Mouse (Mus musculus) heart, adult 2 months (tissue): ENCODE measurements around the gene Ddx25. TPM values are rescaled to one million over a fixed set of nuclear protein-coding genes. Genes with fewer than 3 reads are reported as not detected.

Experiments
- DNase-seq, 2 experiments: peaks; one replicate each; pipeline ENCODE4 v3.0.0; 2021
- H3K27ac ChIP-seq: fragments of 200-600 bp; 2 replicates; pipeline ENCODE4 v1.8.1; 2022
- H3K27me3 ChIP-seq: fragments of 200-500 bp; 2 replicates; pipeline ENCODE4 v1.6.1; 2012; ENCODE audit warnings: mild to moderate bottlenecking, low read length, inconsistent platforms, mixed read lengths; ENCODE audit not compliant: control insufficient read depth, insufficient read depth
- H3K36me3 ChIP-seq: fragments of 200-500 bp; 2 replicates; pipeline ENCODE4 v1.6.1; 2012; ENCODE audit warnings: low read length, inconsistent platforms; ENCODE audit not compliant: control insufficient read depth, insufficient read depth
- H3K4me1 ChIP-seq: fragments of 200-500 bp; 2 replicates; pipeline ENCODE4 v1.6.1; 2011; ENCODE audit warnings: low read length; ENCODE audit not compliant: control insufficient read depth, insufficient read depth
- H3K4me3 ChIP-seq: fragments of 200-600 bp; 2 replicates; pipeline ENCODE4 v1.8.1; 2022
- H3K79me2 ChIP-seq: fragments of 200-500 bp; replicated peaks from 2 replicates; pipeline ENCODE4 v1.6.1; 2012; ENCODE audit warnings: mild to moderate bottlenecking, inconsistent platforms, low read length, moderate library complexity, mixed read lengths; ENCODE audit not compliant: control insufficient read depth, insufficient read depth
- H3K9ac ChIP-seq: fragments of 200-500 bp; 2 replicates; pipeline ENCODE4 v1.6.1; 2012; ENCODE audit warnings: low read depth, mild to moderate bottlenecking, control low read depth, inconsistent platforms, low read length, mixed read lengths
- CTCF ChIP-seq: fragments of 200-600 bp; IDR thresholded peaks from 2 replicates; pipeline ENCODE4 v1.8.1; 2022; ENCODE audit warnings: antibody characterized with exemption, mild to moderate bottlenecking, moderate library complexity
- EP300 ChIP-seq: fragments of 200-500 bp; IDR thresholded peaks from 2 replicates; pipeline ENCODE4 v1.6.1; 2011; ENCODE audit warnings: low read depth, low read length, control low read depth; ENCODE audit not compliant: insufficient read depth
- POLR2A ChIP-seq: fragments of 200-500 bp; IDR thresholded peaks from 2 replicates; pipeline ENCODE4 v1.6.1; 2011; ENCODE audit warnings: mild to moderate bottlenecking, low read depth, low read length, control low read depth; ENCODE audit not compliant: insufficient read depth
- WGBS: fragments of 180-500 bp; shearing (Covaris S2); methylation state at CpG from one replicate; pipeline ENCODE4 v1.1.7; 2018; 5-methylcytosine and 5-hydroxymethylcytosine counted together
- intact Hi-C: fragments of 180-260 bp; cut with DNase I; formaldehyde crosslinking; loops from one replicate; pipeline ENCODE4 v1.15.1; 2025
- polyA plus RNA-seq: library from polyadenylated mRNA; depleted of rRNA; stranded (reverse); fragments of >200 nt; gene quantifications from 2 replicates; pipeline ENCODE4 v1.2.3, GENCODE M21; 2012
- total RNA-seq, 2 experiments: library from RNA; stranded (reverse); gene quantifications; 2 replicates each; pipeline ENCODE4 v1.2.3; 2021

Gene Ddx25
- total and polyA plus RNA-seq, 3 experiments = 0.04 TPM; not detected in 2

GRCm38 (mm10) chr9:35518169-35518568, 40.2 kb downstream of the Ddx25 start, which contains the start of gene Gm1113:
Gene Gm1113, minus strand, starts transcription at chr9:35518269.
- Histone ChIP-seq H3K4me1 (no peaks in the 10 kb centered on the region; the same call in 1 of the 2 replicates), H3K27me3 (no peaks in the 10 kb centered on the region), H3K36me3 (no peaks in the 10 kb centered on the region), H3K27ac (no peak within 1 kb of the TSS), H3K9ac (no peak within 1 kb of the TSS), H3K4me3 (no peak within 1 kb of the TSS), H3K79me2 (no peaks in the 10 kb centered on the region)
- intact Hi-C loops = no loop called here
- WGBS = 86% methylated on average over 3 of the region's 3 CpGs
- TF ChIP-seq EP300 (no peak), POLR2A (no peak), CTCF (no peak)
- no peak for DNase-seq

- Histone ChIP-seq H3K27me3 (no peaks in the 10 kb centered on the region), H3K36me3 (no peaks in the 10 kb centered on the region), H3K4me3 (no peak overlapping the region), H3K79me2 (no peaks in the 10 kb centered on the region), H3K9ac (no peak overlapping the region), H3K27ac (no peak overlapping the region), H3K4me1 (no peaks in the 10 kb centered on the region)
- 93% methylated on average over 16 of the region's 16 CpGs for WGBS
- no peak for TF ChIP-seq CTCF
- TF ChIP-seq POLR2A = no peak
- TF ChIP-seq EP300 = no peak
- intact Hi-C loops = no loop called here
- DNase-seq = no peak
These were observed 41.6 kb downstream of the Ddx25 start for GRCm38 (mm10) chr9:35516711-35517110.

GRCm38 (mm10) chr9:35516182-35516581, 42.1 kb downstream of the Ddx25 start:
- WGBS = 78% methylated on average over 5 of the region's 5 CpGs
- Histone ChIP-seq H3K36me3 (no peaks in the 10 kb centered on the region), H3K4me1 (no peaks in the 10 kb centered on the region), H3K9ac (no peak overlapping the region), H3K4me3 (no peak overlapping the region), H3K27me3 (no peaks in the 10 kb centered on the region), H3K27ac (no peak overlapping the region), H3K79me2 (no peaks in the 10 kb centered on the region)
- TF ChIP-seq EP300 = no peak
- no peak for TF ChIP-seq POLR2A
- TF ChIP-seq CTCF = no peak
- DNase-seq = no peak
- intact Hi-C loops = no loop called here

- Histone ChIP-seq H3K27ac (no peak overlapping the region), H3K79me2 (no peaks in the 10 kb centered on the region), H3K4me3 (no peak overlapping the region), H3K27me3 (no peaks in the 10 kb centered on the region), H3K4me1 (no peaks in the 10 kb centered on the region), H3K36me3 (no peaks in the 10 kb centered on the region), H3K9ac (no peak overlapping the region)
- intact Hi-C loops = no loop called here
- DNase-seq = no peak
- WGBS = 74% methylated on average over 4 of the region's 4 CpGs
- TF ChIP-seq EP300 = no peak
- TF ChIP-seq POLR2A = no peak
- no peak for TF ChIP-seq CTCF
These were observed 44.4 kb downstream of the Ddx25 start for GRCm38 (mm10) chr9:35513900-35514299.

GRCm38 (mm10) chr9:35508234-35508633, 50.1 kb downstream of the Ddx25 start:
- peak; percentile 67 to 85 for DNase-seq
- 26% methylated on average over 8 of the region's 8 CpGs for WGBS
- intact Hi-C loops = loop anchor here (5.0 kb wide), 1 partner anchor 86 kb away; the partner anchor contains the start of gene Cdon
- TF ChIP-seq CTCF (no peak), EP300 (peak; percentile 73), POLR2A (no peak)
- Histone ChIP-seq H3K79me2 (no peaks in the 10 kb centered on the region), H3K36me3 (no peaks in the 10 kb centered on the region), H3K9ac (no peak overlapping the region), H3K4me1 (no peaks in the 10 kb centered on the region), H3K27ac (peak overlapping the region; percentile 71), H3K4me3 (no peak overlapping the region), H3K27me3 (no peaks in the 10 kb centered on the region)

GRCm38 (mm10) chr9:35502361-35503000, 55.8 kb downstream of the Ddx25 start:
- no peak for TF ChIP-seq POLR2A
- TF ChIP-seq EP300 = no peak
- TF ChIP-seq CTCF = no peak
- no peaks in the 10 kb centered on the region for H3K4me1 ChIP-seq
- H3K27ac ChIP-seq = no peak overlapping the region
- H3K79me2 ChIP-seq = no peaks in the 10 kb centered on the region
- H3K27me3 ChIP-seq = no peaks in the 10 kb centered on the region
- no peak for DNase-seq
- WGBS = 88% methylated on average over 10 of the region's 10 CpGs
- H3K36me3 ChIP-seq = no peaks in the 10 kb centered on the region
- H3K4me3 ChIP-seq = no peak overlapping the region
- intact Hi-C loops = no loop called here
- no peak overlapping the region for H3K9ac ChIP-seq
